Mouse (Mus musculus) gastrocnemius, postnatal 25 days (tissue): ENCODE data around the gene Ube3b. TPM values are rescaled to one million over a fixed set of nuclear protein-coding genes. Genes with fewer than 3 reads are reported as not detected.
A peak's percentile ranks its signal among the peaks of the same experiment; 100 is the strongest.

Experiments used
- DNase-seq: peaks from one replicate; pipeline ENCODE4 v3.0.0; 2022
- total RNA-seq, 2 experiments: library from RNA; stranded (reverse); gene quantifications; 1 replicate in 1 of 2; 2 replicates in 1 of 2; pipeline ENCODE4 v1.2.3; 2021

Gene Ube3b
- total RNA-seq, 2 experiments from 2014 or later = 103 to 107 TPM

- no peak for DNase-seq
Measured at GRCm38 (mm10) chr5:114423961-114424360, 43.6 kb downstream of the Ube3b start.

GRCm38 (mm10) chr5:114426732-114427131, 46.3 kb downstream of the Ube3b start:
- no peak for DNase-seq

- no peak for DNase-seq
Measured at GRCm38 (mm10) chr5:114428621-114429020, 48.2 kb downstream of the Ube3b start.

- DNase-seq = no peak
Measured at GRCm38 (mm10) chr5:114429781-114430180, 49.4 kb downstream of the Ube3b start.

- DNase-seq = no peak
Measured at GRCm38 (mm10) chr5:114434359-114434758, 54.0 kb downstream of the Ube3b start.

- no peak for DNase-seq
Measured at GRCm38 (mm10) chr5:114435588-114435987, 55.2 kb downstream of the Ube3b start.

- peak; percentile 97 for DNase-seq
Measured at GRCm38 (mm10) chr5:114443566-114444367, 63.4 kb downstream of the Ube3b start, which contains the start of the genes Mmab and Mvk. Gene Mmab, minus strand, starts transcription at chr5:114444060. Gene Mvk, plus strand, starts transcription at chr5:114444269.

- DNase-seq = no peak
Measured at GRCm38 (mm10) chr5:114444368-114444692, 63.9 kb downstream of the Ube3b start.

GRCm38 (mm10) chr5:114449011-114449410, 68.6 kb downstream of the Ube3b start:
- no peak for DNase-seq

GRCm38 (mm10) chr5:114456287-114456686, 75.9 kb downstream of the Ube3b start:
- no peak for DNase-seq

GRCm38 (mm10) chr5:114456995-114457605, 76.7 kb downstream of the Ube3b start:
- no peak for DNase-seq

GRCm38 (mm10) chr5:114461238-114461637, 80.8 kb downstream of the Ube3b start:
- DNase-seq = peak; percentile 63

GRCm38 (mm10) chr5:114462067-114463040, 81.9 kb downstream of the Ube3b start:
- DNase-seq = no peak

GRCm38 (mm10) chr5:114464561-114464960, 84.2 kb downstream of the Ube3b start:
- DNase-seq = no peak

- DNase-seq = no peak
Measured at GRCm38 (mm10) chr5:114465641-114466040, 85.2 kb downstream of the Ube3b start.

- no peak for DNase-seq
Measured at GRCm38 (mm10) chr5:114467019-114467418, 86.6 kb downstream of the Ube3b start.

- DNase-seq = peak; percentile 55
Measured at GRCm38 (mm10) chr5:114467430-114467829, 87.0 kb downstream of the Ube3b start.

- no peak for DNase-seq
Measured at GRCm38 (mm10) chr5:114468007-114468406, 87.6 kb downstream of the Ube3b start.

- DNase-seq = no peak
Measured at GRCm38 (mm10) chr5:114470359-114470758, 90.0 kb downstream of the Ube3b start.
